Mouse (Mus musculus): ENCODE measurements around the gene Galk2.

GRCm38 (mm10) chr2:125914167-125914566, 55.3 kb downstream of the Galk2 start:
- no peak for TF ChIP-seq CTCF (IDR thresholded peaks at IDR 0.05 in 2 of 3, conservative IDR thresholded peaks at IDR 0.05 in 1 of 3; ENCODE audit: control insufficient read depth in 1 of 3, insufficient read depth in 1 of 3, low read depth in 2 of 3, low read length in 3 of 3, poor library complexity in 1 of 3, severe bottlenecking in 1 of 3)
- no peak for TF ChIP-seq NELFE (IDR thresholded peaks at IDR 0.05; ENCODE audit: low read depth, low read length)
- TF ChIP-seq RAD21 (IDR thresholded peaks at IDR 0.05; ENCODE audit: low read depth, low read length): no peak
- TF ChIP-seq USF1 (IDR thresholded peaks at IDR 0.05; ENCODE audit: low read depth, low read length): no peak
- no peak for TF ChIP-seq ZNF384 (IDR thresholded peaks at IDR 0.05; ENCODE audit: low read depth, low read length)
- TF ChIP-seq JUND (IDR thresholded peaks at IDR 0.05; ENCODE audit: low read depth, low read length): no peak
- TF ChIP-seq POLR2A (IDR thresholded peaks at IDR 0.05; ENCODE audit: control insufficient read depth in 1 of 2, insufficient read depth in 1 of 2, low read depth in 1 of 2, low read length in 2 of 2, poor library complexity in 1 of 2): no peak
- no peak for TF ChIP-seq HCFC1 (IDR thresholded peaks at IDR 0.05; ENCODE audit: low read depth, low read length)
- no peak for TF ChIP-seq MAZ (IDR thresholded peaks at IDR 0.05; ENCODE audit: low read depth, low read length)
- TF ChIP-seq TBP (IDR thresholded peaks at IDR 0.05; ENCODE audit: low read depth, low read length): no peak
- no peak for TF ChIP-seq TAL1 (IDR thresholded peaks at IDR 0.05; ENCODE audit: low read length)
- TF ChIP-seq TCF12 (IDR thresholded peaks at IDR 0.05; ENCODE audit: low read depth, low read length): no peak

Measured in MEL (cell line).